Mouse (Mus musculus): Measurements from ENCODE around the gene D17H6S53E.
A peak's percentile ranks its signal among the peaks of the same experiment; 100 is the strongest.
"Not testable (repeated sequence)": the region's sequence is repeated elsewhere in the genome, so short reads cannot be mapped to it uniquely, and the experiment has no call there.

Gene D17H6S53E

GRCm38 (mm10) chr17:35101161-35101560 is 25.0 kb upstream of the D17H6S53E start:
- DNase-seq (ENCODE audit: low spot score) = no peak

GRCm38 (mm10) chr17:35102299-35102698 is 23.9 kb upstream of the D17H6S53E start:
- DNase-seq (ENCODE audit: low spot score) = no peak

- no peak for DNase-seq (ENCODE audit: low spot score)
Measured at GRCm38 (mm10) chr17:35103221-35103690, 22.9 kb upstream of the D17H6S53E start.

GRCm38 (mm10) chr17:35104079-35104478 is 22.1 kb upstream of the D17H6S53E start:
- no peak for DNase-seq (ENCODE audit: low spot score)

GRCm38 (mm10) chr17:35104754-35105153 is 21.4 kb upstream of the D17H6S53E start:
- DNase-seq (ENCODE audit: low spot score) = no peak

GRCm38 (mm10) chr17:35105740-35106389 is 20.3 kb upstream of the D17H6S53E start:
- peak; percentile 18 for DNase-seq (ENCODE audit: low spot score)

- DNase-seq (ENCODE audit: low spot score) = no peak
Measured at GRCm38 (mm10) chr17:35106522-35106921, 19.7 kb upstream of the D17H6S53E start.

- no peak for DNase-seq (ENCODE audit: low spot score)
Measured at GRCm38 (mm10) chr17:35108097-35108496, 18.1 kb upstream of the D17H6S53E start, which contains the start of gene Ly6g5c. Gene Ly6g5c (plus strand): TSS chr17:35108279.

GRCm38 (mm10) chr17:35111774-35112173 is 14.4 kb upstream of the D17H6S53E start:
- no peak for DNase-seq (ENCODE audit: low spot score)

- peak; percentile 66 for DNase-seq (ENCODE audit: low spot score)
Measured at GRCm38 (mm10) chr17:35115046-35116019, 10.8 kb upstream of the D17H6S53E start, which contains the start of gene Ly6g5b. Gene Ly6g5b (minus strand): TSS chr17:35115428.

GRCm38 (mm10) chr17:35120745-35121142 is 5.4 kb upstream of the D17H6S53E start:
- DNase-seq (ENCODE audit: low spot score) = no peak

- peak; percentile 99 for DNase-seq (ENCODE audit: low spot score)
Measured at GRCm38 (mm10) chr17:35121143-35121799, 4.9 kb upstream of the D17H6S53E start, which contains the start of gene Gpank1. Gene Gpank1 (plus strand): TSS chr17:35121455.

- DNase-seq (ENCODE audit: low spot score) = peak; percentile 65
Measured at GRCm38 (mm10) chr17:35121871-35122303, 4.3 kb upstream of the D17H6S53E start, which contains the start of gene Csnk2b. Gene Csnk2b (minus strand): TSS chr17:35122053.

GRCm38 (mm10) chr17:35123287-35123686 is 2.9 kb upstream of the D17H6S53E start:
- not testable (repeated sequence) for DNase-seq (ENCODE audit: low spot score)

GRCm38 (mm10) chr17:35124261-35124896 is 1.8 kb upstream of the D17H6S53E start:
- DNase-seq (ENCODE audit: low spot score) = not testable (repeated sequence)

GRCm38 (mm10) chr17:35125081-35125480 is 1.1 kb upstream of the D17H6S53E start:
- no peak for DNase-seq (ENCODE audit: low spot score)

- no peak for DNase-seq (ENCODE audit: low spot score)
Measured at GRCm38 (mm10) chr17:35125578-35125977, 595 bp upstream of the D17H6S53E start.

- no peak for DNase-seq (ENCODE audit: low spot score)
Measured at GRCm38 (mm10) chr17:35127017-35127416, 844 bp downstream of the D17H6S53E start.

- DNase-seq (ENCODE audit: low spot score) = no peak
Measured at GRCm38 (mm10) chr17:35128996-35129395, 2.8 kb downstream of the D17H6S53E start.

GRCm38 (mm10) chr17:35131038-35131437 is 4.9 kb downstream of the D17H6S53E start:
- no peak for DNase-seq (ENCODE audit: low spot score)

- DNase-seq (ENCODE audit: low spot score) = no peak
Measured at GRCm38 (mm10) chr17:35131500-35132173, 5.5 kb downstream of the D17H6S53E start, which contains the start of gene Apom. Gene Apom (minus strand): TSS chr17:35132050.

Measured in T-cell, adult 2 months (primary cell).